Mouse (Mus musculus) left cerebral cortex, adult 8-10 months (tissue): ENCODE results near the gene Rfng. TPM values are rescaled to one million over a fixed set of nuclear protein-coding genes. Genes with fewer than 3 reads are reported as not detected.

Experiments used
- total RNA-seq, 4 experiments: library from RNA; stranded (reverse); gene quantifications; 2 replicates each; pipeline ENCODE4 v1.2.4; 2022

Gene Rfng
- total RNA-seq, 4 experiments from 2014 or later = 49.0 to 56.6 (median 52.3) TPM

Other genes starting within 250 kb of the Rfng start
- gene Mcrip1, start 234.5 kb downstream of the Rfng start, total RNA-seq = 10 to 100 TPM; 71.6 to 75.9 (median 74.1) TPM
- not detected for gene Ppp1r27, start 233.1 kb downstream of the Rfng start, total RNA-seq
- gene P4hb, start 211.0 kb downstream of the Rfng start, total RNA-seq = 100 to 1,000 TPM; 110 to 142 (median 130) TPM
- 100 to 1,000 TPM; 307 to 323 (median 320) TPM for gene Arhgdia, start 202.6 kb downstream of the Rfng start, total RNA-seq
- gene Alyref, start 185.8 kb downstream of the Rfng start, total RNA-seq = 10 to 100 TPM; 47.7 to 64.6 (median 51.9) TPM
- gene Anapc11, start 185.8 kb downstream of the Rfng start, total RNA-seq = 100 to 1,000 TPM in 2 of 4 experiments, 10 to 100 TPM in 2; 98.1 to 101 (median 99.4) TPM
- gene Npb, start 175.7 kb downstream of the Rfng start, total RNA-seq = 1 to 10 TPM in 2 of 4 experiments, not detected in 2; 1.1 to 1.8 TPM
- 100 to 1,000 TPM; 109 to 140 (median 124) TPM for gene Pcyt2, start 166.3 kb downstream of the Rfng start, total RNA-seq
- 10 to 100 TPM; 30.5 to 45.3 (median 34.7) TPM for gene Sirt7, start 159.0 kb downstream of the Rfng start, total RNA-seq
- gene Mafg, start 150.6 kb downstream of the Rfng start, total RNA-seq = 10 to 100 TPM; 66.8 to 77.2 (median 73.1) TPM
- 1 to 10 TPM; 1.5 to 2.3 (median 1.8) TPM for gene Pycr1, start 140.4 kb downstream of the Rfng start, total RNA-seq
- gene Myadml2, start 136.0 kb downstream of the Rfng start, total RNA-seq = 10 to 100 TPM in 3 of 4 experiments, 1 to 10 TPM in 1; 9.3 to 12.0 (median 10.7) TPM
- gene Notum, start 123.0 kb downstream of the Rfng start, total RNA-seq = 1 to 10 TPM; 2.1 to 7.1 (median 4.0) TPM
- 10 to 100 TPM; 57.0 to 64.7 (median 61.2) TPM for gene Aspscr1, start 111.2 kb downstream of the Rfng start, total RNA-seq
- 10 to 100 TPM; 19.2 to 23.3 (median 22.2) TPM for gene Cenpx, start 70.5 kb downstream of the Rfng start, total RNA-seq
- gene Lrrc45, start 70.3 kb downstream of the Rfng start, total RNA-seq = 10 to 100 TPM; 39.8 to 56.7 (median 51.2) TPM
- 10 to 100 TPM; 39.2 to 40.0 (median 39.6) TPM for gene Rac3, start 62.7 kb downstream of the Rfng start, total RNA-seq
- gene Dcxr, start 56.9 kb downstream of the Rfng start, total RNA-seq = 10 to 100 TPM in 2 of 4 experiments, 1 to 10 TPM in 2; 7.9 to 12.9 (median 9.4) TPM
- 1 to 10 TPM in 3 of 4 experiments, under 1 TPM in 1; 0.99 to 2.7 (median 1.9) TPM for gene Cbr2, start 52.1 kb downstream of the Rfng start, total RNA-seq
- 10 to 100 TPM; 23.0 to 43.0 (median 30.6) TPM for gene Hmga1b, start 21.4 kb downstream of the Rfng start, total RNA-seq
- gene Gps1, start 65 bp upstream of the Rfng start, total RNA-seq = 100 to 1,000 TPM; 142 to 151 (median 146) TPM
- 10 to 100 TPM; 41.4 to 47.9 (median 46.1) TPM for gene Dus1l, start 12.2 kb upstream of the Rfng start, total RNA-seq
- gene Fasn, start 40.3 kb upstream of the Rfng start, total RNA-seq = 100 to 1,000 TPM; 176 to 199 (median 193) TPM
- gene Ccdc57, start 148.7 kb upstream of the Rfng start, total RNA-seq = 1 to 10 TPM; 8.4 to 9.8 (median 9.0) TPM
- 1 to 10 TPM; 3.9 to 9.3 (median 7.8) TPM for gene Slc16a3, start 164.3 kb upstream of the Rfng start, total RNA-seq
- 100 to 1,000 TPM; 112 to 116 (median 113) TPM for gene Csnk1d, start 207.1 kb upstream of the Rfng start, total RNA-seq